Mouse (Mus musculus) erythroblast, embryonic 14.5 days (primary cell): Measurements from ENCODE around the gene Fam168a. TPM values are rescaled to one million over a fixed set of nuclear protein-coding genes. Genes with fewer than 3 reads are reported as not detected.
A peak's percentile ranks its signal among the peaks of the same experiment; 100 is the strongest.

Experiments used
- H3K27me3 ChIP-seq: 2 replicates; pipeline ENCODE4 v1.6.1; 2012; ENCODE audit warnings: inconsistent platforms; ENCODE audit not compliant: control insufficient read depth
- H3K36me3 ChIP-seq: 2 replicates; pipeline ENCODE4 v1.6.1; 2012; ENCODE audit warnings: mild to moderate bottlenecking, inconsistent platforms; ENCODE audit not compliant: control insufficient read depth
- H3K4me1 ChIP-seq: 2 replicates; pipeline ENCODE4 v1.6.1; 2012; ENCODE audit warnings: inconsistent platforms; ENCODE audit not compliant: control insufficient read depth
- H3K4me3 ChIP-seq: replicated peaks from 2 replicates; pipeline ENCODE3; 2012; ENCODE audit warnings: moderate library complexity, mild to moderate bottlenecking, inconsistent platforms
- H3K9me3 ChIP-seq: 2 replicates; pipeline ENCODE4 v1.6.1; 2012; ENCODE audit warnings: low read length, inconsistent platforms, mixed read lengths; ENCODE audit not compliant: control insufficient read depth
- GATA1 ChIP-seq: IDR thresholded peaks from 2 replicates; pipeline ENCODE4 v1.6.1; 2012; ENCODE audit warnings: low read length, inconsistent platforms, mixed read lengths
- TAL1 ChIP-seq: IDR thresholded peaks from 3 replicates; pipeline ENCODE4 v1.6.1; 2012; ENCODE audit warnings: low read length, inconsistent platforms, mixed read lengths
- polyA plus RNA-seq: library from polyadenylated mRNA; stranded (reverse); fragments of >175 nt; gene quantifications from 2 replicates; pipeline ENCODE4 v1.2.3, GENCODE M21; 2012

Gene Fam168a
- polyA plus RNA-seq, result 0.84 and 0.99 TPM in 2 replicates

GRCm38 (mm10) chr7:100706143-100706841, at the start of gene Fam168a:
Fam168a (plus strand) TSS chr7:100706635.
- TF ChIP-seq GATA1, result no peak
- TF ChIP-seq TAL1, result no peak
- Histone ChIP-seq H3K4me1 (peaks cover 24% of the 10 kb centered on the region), H3K36me3 (no peaks in the 10 kb centered on the region), H3K9me3 (no peaks in the 10 kb centered on the region), H3K27me3 (no peaks in the 10 kb centered on the region; the same call in 1 of the 2 replicates), H3K4me3 (peak within 1 kb of the TSS; percentile 94)

GRCm38 (mm10) chr7:100656739-100657138, 49.7 kb upstream of the Fam168a start:
- peaks cover 3% of the 10 kb centered on the region for H3K27me3 ChIP-seq
- no peak overlapping the region for H3K4me3 ChIP-seq
- no peaks in the 10 kb centered on the region for H3K9me3 ChIP-seq
- H3K4me1 ChIP-seq, result no peaks in the 10 kb centered on the region; the same call in 1 of the 2 replicates
- no peak for TF ChIP-seq GATA1
- no peak for TF ChIP-seq TAL1
- no peaks in the 10 kb centered on the region for H3K36me3 ChIP-seq

GRCm38 (mm10) chr7:100658093-100658578, 48.3 kb upstream of the Fam168a start:
- Histone ChIP-seq H3K9me3 (no peaks in the 10 kb centered on the region), H3K36me3 (no peaks in the 10 kb centered on the region), H3K4me3 (no peak overlapping the region), H3K27me3 (peaks cover 9% of the 10 kb centered on the region), H3K4me1 (peaks cover 1% of the 10 kb centered on the region)
- TF ChIP-seq GATA1, result no peak

GRCm38 (mm10) chr7:100661264-100661663, 45.2 kb upstream of the Fam168a start:
- peaks cover 30% of the 10 kb centered on the region for H3K27me3 ChIP-seq
- TF ChIP-seq TAL1, result no peak
- TF ChIP-seq GATA1, result no peak
- peaks cover 9% of the 10 kb centered on the region for H3K4me1 ChIP-seq

GRCm38 (mm10) chr7:100662231-100662630, 44.2 kb upstream of the Fam168a start, which contains the start of gene Plekhb1:
Plekhb1 (minus strand) TSS chr7:100662414.
- TF ChIP-seq GATA1 (no peak), TAL1 (no peak)
- H3K4me1 ChIP-seq, result peaks cover 9% of the 10 kb centered on the region
- peaks cover 37% of the 10 kb centered on the region for H3K27me3 ChIP-seq
- H3K9me3 ChIP-seq, result no peaks in the 10 kb centered on the region
- no peaks in the 10 kb centered on the region for H3K36me3 ChIP-seq
- no peak within 1 kb of the TSS for H3K4me3 ChIP-seq

More at GRCm38 (mm10) chr7:100661264-100661663, 45.2 kb upstream of the Fam168a start:
- Histone ChIP-seq H3K36me3 (no peaks in the 10 kb centered on the region), H3K4me3 (no peak overlapping the region), H3K9me3 (no peaks in the 10 kb centered on the region)

GRCm38 (mm10) chr7:100663190-100663589, 43.2 kb upstream of the Fam168a start:
- Histone ChIP-seq H3K27me3 (peaks cover 37% of the 10 kb centered on the region), H3K9me3 (no peaks in the 10 kb centered on the region), H3K4me3 (no peak overlapping the region), H3K36me3 (no peaks in the 10 kb centered on the region), H3K4me1 (peaks cover 9% of the 10 kb centered on the region)
- TF ChIP-seq TAL1, result no peak
- no peak for TF ChIP-seq GATA1

GRCm38 (mm10) chr7:100663729-100664304, 42.6 kb upstream of the Fam168a start:
- H3K4me3 ChIP-seq, result no peak overlapping the region
- H3K4me1 ChIP-seq, result peaks cover 9% of the 10 kb centered on the region
- no peaks in the 10 kb centered on the region for H3K9me3 ChIP-seq
- peaks cover 40% of the 10 kb centered on the region for H3K27me3 ChIP-seq
- TF ChIP-seq GATA1 (no peak), TAL1 (no peak)
- H3K36me3 ChIP-seq, result no peaks in the 10 kb centered on the region

- H3K36me3 ChIP-seq, result no peaks in the 10 kb centered on the region
- no peaks in the 10 kb centered on the region for H3K9me3 ChIP-seq
- no peak overlapping the region for H3K4me3 ChIP-seq
- no peak for TF ChIP-seq TAL1
- no peak for TF ChIP-seq GATA1
- H3K4me1 ChIP-seq, result peaks cover 1% of the 10 kb centered on the region; the same call in 1 of the 2 replicates
- peaks cover 59% of the 10 kb centered on the region for H3K27me3 ChIP-seq
Measured at GRCm38 (mm10) chr7:100670646-100671045, 35.8 kb upstream of the Fam168a start.

- peaks cover 3% of the 10 kb centered on the region for H3K4me1 ChIP-seq
Measured at GRCm38 (mm10) chr7:100673452-100673851, 33.0 kb upstream of the Fam168a start.

More at GRCm38 (mm10) chr7:100673452-100673851, 33.0 kb upstream of the Fam168a start:
- Histone ChIP-seq H3K27me3 (peaks cover 57% of the 10 kb centered on the region), H3K9me3 (no peaks in the 10 kb centered on the region), H3K36me3 (no peaks in the 10 kb centered on the region; the same call in 1 of the 2 replicates), H3K4me3 (no peak overlapping the region)
- TF ChIP-seq TAL1 (no peak), GATA1 (no peak)
